Mouse (Mus musculus): ENCODE measurements around the gene Itga9. TPM values are rescaled to one million over a fixed set of nuclear protein-coding genes. Genes with fewer than 3 reads are reported as not detected.

The Itga9 gene
- polyA plus RNA-seq, 1 experiment from 2014 or later = 3.7 TPM

DNA sequence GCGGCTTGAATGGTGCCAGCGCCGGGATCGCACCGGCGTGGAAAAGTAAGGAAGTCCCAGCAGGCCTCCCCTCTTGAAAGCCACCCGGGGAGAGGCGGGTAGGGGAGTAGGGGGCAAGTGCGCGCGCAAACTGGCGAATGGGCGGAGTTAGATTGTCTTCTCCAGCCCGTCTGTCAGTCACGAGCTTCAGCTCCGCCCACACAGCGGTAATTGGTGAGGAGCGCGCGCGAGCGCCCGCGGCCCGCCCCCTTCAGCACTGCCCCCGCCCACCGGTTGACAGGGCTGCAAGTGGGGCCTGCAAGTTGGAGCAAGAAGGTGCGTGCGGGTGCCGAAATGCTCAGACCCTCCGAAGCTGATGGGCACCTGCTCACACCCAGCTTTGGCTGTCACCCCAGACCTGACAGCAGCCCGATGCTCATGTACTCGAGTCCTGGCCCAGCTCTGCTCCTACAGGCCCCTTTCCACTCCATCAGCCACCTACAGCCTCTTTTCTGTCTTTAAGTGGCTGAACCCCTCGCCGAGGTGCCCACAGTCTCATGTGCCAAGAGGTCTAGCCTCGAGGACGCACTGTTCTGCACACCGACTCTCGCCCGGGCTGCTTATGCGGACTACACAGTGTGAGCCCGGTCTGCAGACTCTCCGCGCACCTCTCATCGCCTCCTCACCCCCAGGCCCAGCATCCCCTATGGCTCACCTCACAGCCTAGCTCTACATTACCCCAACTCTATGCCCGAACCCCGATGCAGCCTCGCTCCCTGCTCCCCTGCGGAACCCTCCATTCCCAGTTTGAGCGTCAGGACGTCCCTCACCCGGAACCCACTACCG is 319.0 kb downstream of the Itga9 start:
- WGBS = under 1% methylated on average over 53 of the region's 53 CpGs
- ATAC-seq = peak; percentile 82

DNA sequence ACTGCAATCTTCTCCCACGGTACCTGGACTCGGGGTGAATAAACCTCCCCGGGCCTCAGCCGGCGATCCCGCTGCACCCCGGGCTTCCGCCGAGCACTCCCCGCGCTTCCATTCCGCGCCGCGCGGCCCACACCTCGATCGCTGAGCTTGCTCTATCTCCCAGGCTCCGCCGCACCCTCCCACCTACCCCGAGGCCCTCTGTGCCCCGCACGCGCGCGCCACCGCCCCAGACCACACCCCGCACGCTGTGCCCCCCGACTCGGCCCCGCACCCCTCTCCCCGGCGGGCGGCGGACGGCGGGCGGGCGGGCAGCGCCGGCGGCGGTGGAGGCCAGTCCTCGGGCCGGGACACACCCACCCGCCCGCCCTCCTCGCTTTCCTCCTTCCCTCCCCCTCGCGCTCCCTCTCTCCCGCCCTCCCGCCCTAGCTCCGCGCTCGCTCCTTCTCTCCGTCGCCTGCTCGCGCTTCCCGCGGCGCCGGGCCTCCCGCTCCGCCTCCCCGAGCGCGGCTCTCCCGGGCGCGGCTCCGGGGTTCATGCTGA is 319.7 kb downstream of the Itga9 start, which contains the start of gene Ctdspl:
Gene Ctdspl, plus strand, starts transcription at position 343 of the 540 bp plus-strand sequence.
- Histone ChIP-seq H3K9me3 (ENCODE audit: control insufficient read depth, low read length) (no peaks in the 10 kb centered on the region), H3K4me1 (ENCODE audit: control insufficient read depth, insufficient read depth, low read length) (peaks cover 15% of the 10 kb centered on the region), H3K27ac (ENCODE audit: low read length) (peak within 1 kb of the TSS; percentile 85), H3K9ac (ENCODE audit: low read depth, low read length) (peak within 1 kb of the TSS; percentile 91), H3K4me3 (ENCODE audit: low read length) (peak within 1 kb of the TSS; percentile 85), H3K4me2 (ENCODE audit: low read depth, low read length) (peak within 1 kb of the TSS; percentile 96), H3K27me3 (replicated peaks; ENCODE audit: control insufficient read depth, insufficient read depth, low read length) (no peaks in the 10 kb centered on the region), H3K36me3 (ENCODE audit: control insufficient read depth, insufficient read depth, low read length) (no peaks in the 10 kb centered on the region)
- WGBS = under 1% methylated on average over 37 of the region's 73 CpGs
- ATAC-seq = peak; percentile 66

More for the DNA sequence above, 319.0 kb downstream of the Itga9 start:
- Histone ChIP-seq H3K4me3 (ENCODE audit: low read length) (peak overlapping the region; percentile 85), H3K27ac (ENCODE audit: low read length) (peak overlapping the region; percentile 85), H3K9ac (ENCODE audit: low read depth, low read length) (peak overlapping the region; percentile 91), H3K4me2 (ENCODE audit: low read depth, low read length) (peak overlapping the region; percentile 96), H3K9me3 (ENCODE audit: control insufficient read depth, low read length) (no peaks in the 10 kb centered on the region), H3K36me3 (ENCODE audit: control insufficient read depth, insufficient read depth, low read length) (no peaks in the 10 kb centered on the region), H3K27me3 (replicated peaks; ENCODE audit: control insufficient read depth, insufficient read depth, low read length) (no peaks in the 10 kb centered on the region), H3K4me1 (ENCODE audit: control insufficient read depth, insufficient read depth, low read length) (peaks cover 19% of the 10 kb centered on the region)

DNA sequence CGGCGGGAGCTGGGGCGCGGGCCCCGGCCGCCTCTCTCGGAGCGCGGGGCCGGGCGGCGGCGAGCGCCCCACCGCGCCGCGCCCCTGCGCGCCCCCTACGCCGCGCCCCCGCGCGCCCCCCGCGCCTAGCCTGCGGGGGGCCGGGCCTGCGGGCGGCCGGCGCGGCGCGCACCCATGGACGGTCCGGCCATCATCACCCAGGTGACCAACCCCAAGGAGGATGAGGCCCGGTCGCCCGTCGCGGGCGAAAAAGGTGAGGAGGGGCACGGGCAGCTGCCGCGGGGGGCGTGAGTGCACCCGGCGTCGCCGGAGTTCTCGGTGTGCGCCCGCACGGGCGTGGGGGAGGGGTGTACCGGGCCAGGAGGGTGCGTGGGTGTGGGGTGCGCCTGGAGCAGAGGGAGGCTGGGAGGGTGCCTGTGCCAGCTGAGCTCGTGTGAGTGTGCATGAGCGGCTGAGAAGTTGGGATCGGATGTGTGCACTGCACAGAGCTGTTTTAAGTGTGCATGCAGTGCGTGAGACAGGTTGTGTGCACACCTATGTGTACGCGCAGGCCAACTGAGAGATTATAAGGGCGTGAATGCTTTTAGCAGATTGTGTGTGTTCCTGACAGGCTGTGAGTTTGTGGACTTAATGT is 320.3 kb downstream of the Itga9 start:
- Histone ChIP-seq H3K9ac (ENCODE audit: low read depth, low read length) (peak overlapping the region; percentile 91), H3K27ac (ENCODE audit: low read length) (peak overlapping the region; percentile 85), H3K9me3 (ENCODE audit: control insufficient read depth, low read length) (no peaks in the 10 kb centered on the region), H3K4me2 (ENCODE audit: low read depth, low read length) (peak overlapping the region; percentile 96), H3K36me3 (ENCODE audit: control insufficient read depth, insufficient read depth, low read length) (no peaks in the 10 kb centered on the region), H3K4me3 (ENCODE audit: low read length) (peak overlapping the region; percentile 85), H3K27me3 (replicated peaks; ENCODE audit: control insufficient read depth, insufficient read depth, low read length) (no peaks in the 10 kb centered on the region), H3K4me1 (ENCODE audit: control insufficient read depth, insufficient read depth, low read length) (peaks cover 15% of the 10 kb centered on the region)
- WGBS = 1% methylated on average over 46 of the region's 68 CpGs
- ATAC-seq = peak; percentile 10

DNA sequence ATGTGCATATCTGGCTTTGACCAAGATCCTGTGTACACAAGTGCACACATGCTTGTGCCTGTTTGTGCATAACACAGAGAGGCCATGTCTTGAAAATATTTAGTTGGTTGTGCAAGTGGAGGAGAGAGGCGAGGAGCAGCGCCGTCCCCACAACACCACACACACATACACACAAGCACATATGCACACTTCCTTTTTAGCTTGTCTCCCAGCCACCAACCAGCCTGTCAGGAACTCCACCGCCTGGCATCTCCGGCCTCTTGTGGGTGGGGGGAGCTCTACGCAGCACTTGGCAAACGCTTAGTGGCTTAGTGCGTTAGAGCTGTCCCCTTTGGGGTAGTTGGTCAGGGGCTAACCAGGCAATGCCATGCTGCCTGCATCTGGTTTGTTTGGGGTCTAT is 321.0 kb downstream of the Itga9 start:
- Histone ChIP-seq H3K27ac (ENCODE audit: low read length) (peak overlapping the region; percentile 85), H3K4me3 (ENCODE audit: low read length) (peak overlapping the region; percentile 85), H3K27me3 (replicated peaks; ENCODE audit: control insufficient read depth, insufficient read depth, low read length) (no peaks in the 10 kb centered on the region), H3K4me2 (ENCODE audit: low read depth, low read length) (peak overlapping the region; percentile 96), H3K4me1 (ENCODE audit: control insufficient read depth, insufficient read depth, low read length) (peaks cover 15% of the 10 kb centered on the region), H3K9ac (ENCODE audit: low read depth, low read length) (peak overlapping the region; percentile 91), H3K36me3 (ENCODE audit: control insufficient read depth, insufficient read depth, low read length) (no peaks in the 10 kb centered on the region), H3K9me3 (ENCODE audit: control insufficient read depth, low read length) (no peaks in the 10 kb centered on the region)
- ATAC-seq = no peak
- WGBS = 24% methylated on average over 8 of the region's 8 CpGs

DNA sequence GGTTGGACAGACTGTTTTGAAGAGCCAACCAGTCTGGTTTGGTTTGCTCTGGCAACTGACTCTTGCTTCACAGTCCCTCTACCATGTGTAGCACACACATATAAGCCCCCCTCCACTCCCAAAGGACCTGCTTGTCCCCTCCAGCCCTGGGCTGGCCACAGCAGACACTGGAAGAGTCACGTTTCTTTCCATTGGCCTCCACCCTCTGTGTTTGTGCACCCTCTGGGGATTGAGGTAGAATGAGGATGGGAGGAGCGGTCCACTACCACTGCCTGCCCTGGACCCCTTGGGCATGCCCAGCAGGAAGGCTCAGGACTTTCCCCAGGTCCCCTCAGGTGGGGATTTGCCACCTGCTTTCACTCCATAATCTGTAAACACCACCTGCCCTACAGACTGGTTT is 321.5 kb downstream of the Itga9 start:
- no peak for ATAC-seq
- peak overlapping the region; percentile 96 for H3K4me2 ChIP-seq (ENCODE audit: low read depth, low read length)
- H3K27me3 ChIP-seq (replicated peaks; ENCODE audit: control insufficient read depth, insufficient read depth, low read length) = no peaks in the 10 kb centered on the region
- H3K36me3 ChIP-seq (ENCODE audit: control insufficient read depth, insufficient read depth, low read length) = no peaks in the 10 kb centered on the region
- H3K4me3 ChIP-seq (ENCODE audit: low read length) = peak overlapping the region; percentile 85
- 49% methylated on average over 2 of the region's 2 CpGs for WGBS
- no peaks in the 10 kb centered on the region for H3K9me3 ChIP-seq (ENCODE audit: control insufficient read depth, low read length)
- H3K27ac ChIP-seq (ENCODE audit: low read length) = peak overlapping the region; percentile 85
- peaks cover 15% of the 10 kb centered on the region for H3K4me1 ChIP-seq (ENCODE audit: control insufficient read depth, insufficient read depth, low read length)
- peak overlapping the region; percentile 91 for H3K9ac ChIP-seq (ENCODE audit: low read depth, low read length)

DNA sequence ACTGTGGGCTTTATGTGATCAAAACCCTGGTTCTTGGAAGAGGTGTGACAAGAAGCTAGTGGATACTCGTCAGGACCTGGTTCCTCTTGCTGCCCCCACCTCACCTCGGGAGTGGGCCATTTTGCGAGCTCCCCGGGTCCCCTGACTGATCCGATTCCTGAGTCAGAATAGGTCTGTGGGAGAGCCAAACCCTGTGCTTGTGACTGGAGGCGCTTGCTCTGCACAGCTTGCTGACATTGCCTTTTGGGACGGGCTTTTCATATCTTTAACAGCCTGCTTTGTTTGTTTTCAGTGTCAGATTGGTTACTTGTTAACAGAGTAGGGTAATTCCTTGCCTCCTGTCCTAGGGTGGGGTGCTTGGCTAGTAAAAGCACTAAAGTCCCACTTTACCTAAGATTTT is 322.2 kb downstream of the Itga9 start:
- Histone ChIP-seq H3K27ac (ENCODE audit: low read length) (peak overlapping the region; percentile 85), H3K9ac (ENCODE audit: low read depth, low read length) (peak overlapping the region; percentile 91; the same call in 1 of the 2 replicates)

DNA sequence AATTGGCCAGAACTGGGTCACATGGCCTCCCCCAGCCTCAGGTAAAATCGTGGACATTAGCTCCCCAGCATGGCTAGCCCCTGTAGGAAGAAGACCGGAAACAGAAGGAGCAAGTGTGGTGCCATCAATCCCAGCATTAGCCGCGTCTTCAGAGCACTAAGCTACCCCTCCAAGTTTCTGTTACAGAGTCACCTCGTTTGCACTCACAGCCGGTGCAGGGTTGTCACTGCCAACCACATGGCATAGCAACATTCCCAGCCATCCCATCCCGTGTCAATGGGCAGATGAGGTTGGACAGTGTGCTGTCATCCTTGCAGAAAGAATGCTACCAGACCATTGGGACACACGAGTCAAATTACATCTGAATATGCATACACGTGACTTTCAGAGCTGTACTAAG is 324.1 kb downstream of the Itga9 start:
- H3K4me1 ChIP-seq (ENCODE audit: control insufficient read depth, insufficient read depth, low read length) = peaks cover 29% of the 10 kb centered on the region
- ATAC-seq = no peak
- H3K27me3 ChIP-seq (replicated peaks; ENCODE audit: control insufficient read depth, insufficient read depth, low read length) = no peaks in the 10 kb centered on the region
- H3K4me3 ChIP-seq (ENCODE audit: low read length) = no peak overlapping the region
- H3K36me3 ChIP-seq (ENCODE audit: control insufficient read depth, insufficient read depth, low read length) = no peaks in the 10 kb centered on the region
- no peak overlapping the region for H3K4me2 ChIP-seq (ENCODE audit: low read depth, low read length)
- H3K27ac ChIP-seq (ENCODE audit: low read length) = no peak overlapping the region
- WGBS = 78% methylated on average over 9 of the region's 9 CpGs
- no peaks in the 10 kb centered on the region for H3K9me3 ChIP-seq (ENCODE audit: control insufficient read depth, low read length)
- H3K9ac ChIP-seq (ENCODE audit: low read depth, low read length) = no peak overlapping the region

More for the DNA sequence above, 322.2 kb downstream of the Itga9 start:
- Histone ChIP-seq H3K9me3 (ENCODE audit: control insufficient read depth, low read length) (no peaks in the 10 kb centered on the region), H3K4me1 (ENCODE audit: control insufficient read depth, insufficient read depth, low read length) (peaks cover 16% of the 10 kb centered on the region), H3K4me2 (ENCODE audit: low read depth, low read length) (peak overlapping the region; percentile 96), H3K36me3 (ENCODE audit: control insufficient read depth, insufficient read depth, low read length) (no peaks in the 10 kb centered on the region), H3K27me3 (replicated peaks; ENCODE audit: control insufficient read depth, insufficient read depth, low read length) (no peaks in the 10 kb centered on the region), H3K4me3 (ENCODE audit: low read length) (peak overlapping the region; percentile 85)
- ATAC-seq = peak; percentile 45
- WGBS = 41% methylated on average over 7 of the region's 7 CpGs

DNA sequence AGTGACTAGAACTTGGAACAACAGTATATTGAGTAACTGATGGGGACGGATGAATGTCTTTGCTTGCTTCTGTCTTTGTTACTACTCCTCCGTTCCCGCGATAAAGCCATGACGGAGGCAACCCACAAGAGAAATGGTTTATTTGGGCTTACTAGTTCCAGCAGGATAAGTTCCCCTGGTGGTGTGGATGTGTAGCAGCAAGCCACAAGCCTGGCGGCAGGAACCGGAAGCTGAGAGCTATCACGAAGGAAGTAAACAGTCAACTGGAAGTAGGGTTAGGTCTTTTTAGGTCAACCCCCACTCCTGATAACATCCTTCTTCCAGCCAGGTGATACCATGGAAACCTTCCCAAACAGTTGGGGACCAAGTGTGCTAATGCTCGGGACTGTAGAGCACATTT is 327.3 kb downstream of the Itga9 start:
- no peak overlapping the region for H3K4me2 ChIP-seq (ENCODE audit: low read depth, low read length)
- H3K9me3 ChIP-seq (ENCODE audit: control insufficient read depth, low read length) = no peaks in the 10 kb centered on the region
- H3K4me1 ChIP-seq (ENCODE audit: control insufficient read depth, insufficient read depth, low read length) = peaks cover 26% of the 10 kb centered on the region
- H3K27ac ChIP-seq (ENCODE audit: low read length) = 0 out of 2 replicates have a peak overlapping the region, but pooled peaks have one; percentile 46
- no peak overlapping the region for H3K9ac ChIP-seq (ENCODE audit: low read depth, low read length)
- H3K36me3 ChIP-seq (ENCODE audit: control insufficient read depth, insufficient read depth, low read length) = no peaks in the 10 kb centered on the region
- no peak overlapping the region for H3K4me3 ChIP-seq (ENCODE audit: low read length)
- no peaks in the 10 kb centered on the region for H3K27me3 ChIP-seq (replicated peaks; ENCODE audit: control insufficient read depth, insufficient read depth, low read length)
- ATAC-seq = no peak
- WGBS = 83% methylated on average over 9 of the region's 9 CpGs

DNA sequence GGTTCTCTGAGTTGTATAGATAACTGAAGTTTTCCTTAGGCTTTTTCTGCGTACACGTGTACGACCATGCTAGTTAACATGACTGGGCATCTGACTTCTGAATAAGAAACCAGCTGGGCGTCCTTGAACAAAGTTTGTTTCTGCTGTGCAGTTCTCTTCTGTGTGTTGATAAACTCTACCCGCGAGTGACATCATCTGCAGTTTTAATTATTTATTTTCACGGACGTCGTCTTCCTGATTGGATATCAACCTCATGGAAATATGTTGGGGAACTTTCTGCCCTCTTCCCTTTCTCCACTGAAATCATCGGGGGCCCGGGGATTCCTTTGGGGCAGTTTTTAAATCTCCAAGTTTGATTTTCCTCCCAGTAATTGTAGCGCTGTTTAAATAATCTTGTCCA is 327.8 kb downstream of the Itga9 start:
- Histone ChIP-seq H3K36me3 (ENCODE audit: control insufficient read depth, insufficient read depth, low read length) (no peaks in the 10 kb centered on the region), H3K27me3 (replicated peaks; ENCODE audit: control insufficient read depth, insufficient read depth, low read length) (no peaks in the 10 kb centered on the region), H3K9ac (ENCODE audit: low read depth, low read length) (no peak overlapping the region), H3K9me3 (ENCODE audit: control insufficient read depth, low read length) (no peaks in the 10 kb centered on the region), H3K4me1 (ENCODE audit: control insufficient read depth, insufficient read depth, low read length) (peaks cover 28% of the 10 kb centered on the region), H3K4me2 (ENCODE audit: low read depth, low read length) (peak overlapping the region; percentile 25; the same call in 1 of the 2 replicates), H3K4me3 (ENCODE audit: low read length) (no peak overlapping the region), H3K27ac (ENCODE audit: low read length) (0 out of 2 replicates have a peak overlapping the region, but pooled peaks have one; percentile 46)
- WGBS = 55% methylated on average over 12 of the region's 12 CpGs
- ATAC-seq = 0 out of 2 replicates have a peak, but pooled peaks have one; percentile 24
